Mouse (Mus musculus) urinary bladder, adult 18-20 months (tissue): ENCODE measurements at regions not wholly inside any gene's neighbourhood (a gene's known extent, or its start where the extent isn't known, plus 50 kb on each side); places are given as distances from the start of the nearest gene placed in this dataset.

Source experiments
- DNase-seq, 2 experiments: peaks; one replicate each; pipeline ENCODE4 v3.0.0; 2022; ENCODE audit warnings: low spot score in 2 of 2, mixed read lengths in 2 of 2

GRCm38 (mm10) chr4:148723208-148723607 is 80.1 kb downstream of the Gm572 start:
- no peak for DNase-seq

- DNase-seq, result no peak
Measured at GRCm38 (mm10) chr4:148723934-148724719, 80.1 kb upstream of the Casz1 start.

GRCm38 (mm10) chr4:148728800-148729199 is 75.4 kb upstream of the Casz1 start:
- DNase-seq, result no peak

- no peak for DNase-seq
Measured at GRCm38 (mm10) chr4:148731586-148731985, 72.6 kb upstream of the Casz1 start.

GRCm38 (mm10) chr4:148734061-148734460 is 70.2 kb upstream of the Casz1 start:
- no peak for DNase-seq

GRCm38 (mm10) chr4:148734547-148734946 is 69.7 kb upstream of the Casz1 start:
- DNase-seq, result no peak

GRCm38 (mm10) chr4:148738601-148739530 is 65.4 kb upstream of the Casz1 start:
- DNase-seq, result no peak

- DNase-seq, result peak; percentile 34 to 83
Measured at GRCm38 (mm10) chr4:148742549-148743413, 61.4 kb upstream of the Casz1 start.

GRCm38 (mm10) chr4:148743414-148743844 is 60.8 kb upstream of the Casz1 start:
- DNase-seq, result no peak

GRCm38 (mm10) chr4:148744053-148744452 is 60.2 kb upstream of the Casz1 start:
- no peak for DNase-seq

- DNase-seq, result no peak
Measured at GRCm38 (mm10) chr4:148746460-148747314, 57.5 kb upstream of the Casz1 start.

GRCm38 (mm10) chr4:148747315-148747644 is 56.9 kb upstream of the Casz1 start:
- no peak for DNase-seq

- DNase-seq, result no peak
Measured at GRCm38 (mm10) chr4:148750030-148750429, 54.2 kb upstream of the Casz1 start.

- no peak for DNase-seq
Measured at GRCm38 (mm10) chr4:148751591-148751990, 52.6 kb upstream of the Casz1 start.

GRCm38 (mm10) chr4:148752360-148753093 is 51.7 kb upstream of the Casz1 start:
- DNase-seq, result no peak

- no peak for DNase-seq
Measured at GRCm38 (mm10) chr4:148753143-148753798, 51.0 kb upstream of the Casz1 start.

GRCm38 (mm10) chr4:148753849-148754248 is 50.4 kb upstream of the Casz1 start:
- no peak for DNase-seq
